Mouse (Mus musculus): Measurements from ENCODE around the gene Slit3.

Slit3 gene

DNA sequence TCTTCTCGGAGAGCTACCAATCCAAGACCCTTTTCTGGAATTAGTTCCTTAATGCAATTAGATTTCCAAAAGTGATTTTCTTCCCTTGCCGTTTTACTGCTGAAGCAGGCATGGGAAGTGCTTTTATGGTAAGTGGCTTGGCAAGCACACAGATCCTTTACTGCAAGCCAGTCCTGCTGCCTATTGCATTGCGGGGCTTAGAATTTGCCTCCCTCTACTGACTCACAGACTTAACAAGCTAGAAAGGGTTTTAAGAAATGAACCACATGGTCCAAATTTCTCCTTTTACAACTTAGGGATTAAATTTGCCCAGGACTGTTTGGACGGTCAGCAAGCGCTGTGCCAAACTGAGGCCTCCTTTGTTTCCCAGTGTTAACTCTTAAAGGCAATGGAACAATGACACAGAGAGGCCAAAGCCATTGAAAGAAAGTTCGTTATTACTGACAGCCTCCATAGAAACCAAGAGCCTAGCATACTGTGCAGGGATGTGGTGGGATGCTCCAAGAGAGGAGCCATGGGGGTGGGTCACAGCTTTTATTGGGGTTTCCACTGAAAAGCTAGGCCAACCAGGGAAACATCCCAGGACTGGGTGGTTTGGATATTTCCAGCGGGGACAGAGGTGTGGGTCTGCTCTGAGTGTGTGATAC is 406.9 kb downstream of the Slit3 start:
- no peak for DNase-seq (ENCODE audit: low read depth)

DNA sequence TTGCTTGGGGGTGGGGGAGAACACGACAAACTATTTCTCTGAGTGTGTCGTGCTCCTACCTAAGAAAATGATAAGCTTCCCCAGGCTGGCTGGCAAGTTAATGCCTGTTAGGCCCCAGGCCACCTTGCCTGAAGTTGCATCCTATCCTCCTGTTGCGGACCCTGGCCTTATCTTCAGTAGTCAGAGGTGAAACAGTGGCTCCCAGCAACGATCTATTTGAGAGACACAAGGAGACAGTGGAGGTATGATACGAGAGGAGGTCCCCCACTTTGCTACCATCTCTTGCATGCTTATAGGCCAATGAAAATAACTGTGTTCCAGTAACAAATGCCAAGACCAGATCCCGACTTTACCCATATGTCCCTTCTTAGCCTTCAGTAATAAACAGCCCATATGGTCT is 414.0 kb downstream of the Slit3 start:
- no peak for DNase-seq (ENCODE audit: low read depth)

DNA sequence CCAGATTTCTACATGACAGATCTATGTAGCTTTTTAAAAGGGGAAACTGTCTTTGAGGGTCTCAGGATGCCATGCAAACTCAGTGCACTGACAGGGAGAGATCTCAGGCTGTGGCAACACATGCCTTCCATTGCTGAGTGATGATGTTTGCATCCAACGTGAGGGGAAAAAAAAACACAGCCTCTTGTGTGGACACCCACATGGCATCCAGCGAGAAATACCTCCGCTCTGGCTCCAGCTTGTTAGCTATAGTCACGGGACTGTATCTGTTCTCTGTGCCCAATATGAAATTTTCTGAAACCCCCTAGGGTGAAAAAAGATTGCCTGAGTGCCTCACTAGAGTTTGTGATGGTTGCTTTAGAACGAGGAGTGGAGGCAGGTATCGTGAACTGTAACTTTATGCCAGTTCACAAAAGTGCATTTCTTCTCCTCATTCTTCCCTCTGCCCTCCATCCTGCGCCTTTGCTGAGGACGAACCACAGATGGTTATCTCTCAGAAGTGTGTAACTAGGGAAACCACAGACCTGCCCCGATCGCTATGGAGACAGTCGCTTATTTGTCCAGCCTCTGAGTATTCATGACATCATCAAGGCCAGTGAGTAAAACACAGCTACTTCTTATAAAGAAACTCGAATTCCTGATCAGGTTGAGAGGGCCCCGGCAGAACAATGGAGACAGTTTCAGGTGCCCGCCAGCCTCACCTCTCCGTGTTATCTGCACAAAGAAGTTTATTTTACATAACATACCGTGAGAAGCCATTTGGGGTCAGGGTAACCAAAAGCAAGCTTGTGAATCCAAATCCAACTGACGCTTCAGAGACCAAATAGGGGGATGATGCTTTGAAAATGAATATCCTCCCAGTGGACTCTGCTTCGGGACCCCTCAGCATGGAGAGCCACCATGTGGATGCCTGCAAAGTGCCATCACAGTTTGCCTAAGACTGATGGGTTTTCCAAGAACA is 416.4 kb downstream of the Slit3 start:
- no peak for DNase-seq (ENCODE audit: low read depth)

GRCm38 (mm10) chr11:35542731-35543130 is 421.7 kb downstream of the Slit3 start:
- no peak for DNase-seq (ENCODE audit: low read depth)

- DNase-seq (ENCODE audit: low read depth): no peak
Observed at GRCm38 (mm10) chr11:35544112-35545064, 423.4 kb downstream of the Slit3 start.

GRCm38 (mm10) chr11:35546081-35546822 is 425.2 kb downstream of the Slit3 start:
- no peak for DNase-seq (ENCODE audit: low read depth)

GRCm38 (mm10) chr11:35550036-35550435 is 429.0 kb downstream of the Slit3 start:
- DNase-seq (ENCODE audit: low read depth): no peak

- DNase-seq (ENCODE audit: low read depth): no peak
Observed at GRCm38 (mm10) chr11:35556192-35556591, 435.2 kb downstream of the Slit3 start.

DNA sequence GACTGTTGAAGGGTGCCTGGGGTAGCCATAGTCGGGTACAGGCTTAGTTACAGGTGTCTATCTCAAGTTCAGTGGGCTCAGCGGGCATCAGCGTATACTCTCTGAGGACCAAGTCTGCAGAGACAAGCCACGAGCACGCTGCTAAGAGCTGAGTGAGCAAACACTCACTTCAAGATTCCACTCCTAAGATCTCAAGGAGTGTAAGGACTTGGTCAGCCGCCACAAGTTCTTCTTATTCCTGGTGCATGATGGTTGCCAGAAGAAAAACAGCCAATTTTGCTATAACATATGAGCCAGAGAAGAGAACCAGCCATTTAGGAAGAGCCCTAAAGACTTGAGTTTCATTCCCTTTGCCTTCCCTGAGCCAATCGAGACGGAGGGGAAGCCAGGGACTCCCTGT is 436.5 kb downstream of the Slit3 start:
- no peak for DNase-seq (ENCODE audit: low read depth)

- no peak for DNase-seq (ENCODE audit: low read depth)
Observed at GRCm38 (mm10) chr11:35558311-35558710, 437.3 kb downstream of the Slit3 start.

GRCm38 (mm10) chr11:35559386-35559785 is 438.4 kb downstream of the Slit3 start:
- DNase-seq (ENCODE audit: low read depth): no peak

DNA sequence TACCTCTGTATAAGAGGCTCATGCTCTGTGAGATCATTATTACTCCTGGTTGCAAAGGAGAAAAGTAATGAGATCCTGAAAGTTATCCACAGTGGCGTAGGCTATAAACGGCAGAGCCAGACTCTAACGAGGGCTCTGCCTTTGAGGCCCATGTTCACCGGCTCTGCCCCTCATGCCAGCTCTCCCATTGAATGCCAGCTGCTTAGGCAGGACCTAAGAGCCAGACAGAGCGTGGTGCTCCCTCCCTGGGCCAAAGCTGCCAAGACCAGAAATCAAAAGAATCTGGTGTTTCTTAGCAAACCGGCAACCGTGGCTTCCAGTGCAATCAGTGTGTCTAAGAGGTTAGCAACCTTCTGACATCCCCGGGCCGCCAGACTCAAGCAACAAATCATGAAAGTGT is 440.7 kb downstream of the Slit3 start:
- no peak for DNase-seq (ENCODE audit: low read depth)

GRCm38 (mm10) chr11:35565322-35565721 is 444.3 kb downstream of the Slit3 start:
- DNase-seq (ENCODE audit: low read depth): no peak

GRCm38 (mm10) chr11:35566686-35567085 is 445.7 kb downstream of the Slit3 start:
- DNase-seq (ENCODE audit: low read depth): no peak

GRCm38 (mm10) chr11:35569126-35569916 is 448.3 kb downstream of the Slit3 start:
- DNase-seq (ENCODE audit: low read depth): no peak

DNA sequence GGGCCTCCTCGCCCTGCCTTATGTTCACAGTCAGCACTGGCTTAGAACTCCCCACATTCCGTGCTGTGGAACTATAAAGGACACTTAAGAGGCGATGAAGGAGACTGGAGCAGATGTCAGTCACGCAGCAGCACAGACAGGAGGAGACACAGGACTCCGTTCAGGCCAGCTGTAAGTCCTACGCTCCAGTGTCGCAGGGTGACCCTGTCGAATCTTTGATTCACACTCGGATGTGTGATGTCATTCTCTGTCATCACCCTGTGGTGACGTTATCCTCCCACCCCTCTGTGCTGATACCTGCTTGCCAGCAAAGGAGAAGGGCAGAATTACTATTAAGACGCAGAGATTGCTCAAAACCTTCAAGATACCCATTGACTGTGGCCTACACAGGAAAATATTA is 448.9 kb downstream of the Slit3 start:
- no peak for DNase-seq (ENCODE audit: low read depth)

DNA sequence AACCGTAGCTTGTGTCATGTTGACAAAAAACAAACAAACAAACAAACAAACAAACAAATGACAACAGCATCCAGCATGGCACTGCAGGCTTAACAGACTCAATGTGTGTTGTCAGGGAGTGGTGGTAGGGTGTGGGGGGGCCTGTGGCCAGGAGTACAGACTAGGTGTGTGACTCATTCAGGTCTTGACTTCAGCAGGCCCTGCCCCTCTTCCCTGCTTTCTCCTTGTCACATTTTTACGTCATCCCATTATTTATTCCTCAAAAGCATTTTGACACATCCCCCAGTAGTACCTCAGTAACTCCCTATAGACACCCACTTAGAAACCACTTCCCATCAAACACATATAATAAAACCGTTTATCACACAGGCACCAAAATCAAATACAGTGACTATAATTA is 450.9 kb downstream of the Slit3 start:
- no peak for DNase-seq (ENCODE audit: low read depth)

DNA sequence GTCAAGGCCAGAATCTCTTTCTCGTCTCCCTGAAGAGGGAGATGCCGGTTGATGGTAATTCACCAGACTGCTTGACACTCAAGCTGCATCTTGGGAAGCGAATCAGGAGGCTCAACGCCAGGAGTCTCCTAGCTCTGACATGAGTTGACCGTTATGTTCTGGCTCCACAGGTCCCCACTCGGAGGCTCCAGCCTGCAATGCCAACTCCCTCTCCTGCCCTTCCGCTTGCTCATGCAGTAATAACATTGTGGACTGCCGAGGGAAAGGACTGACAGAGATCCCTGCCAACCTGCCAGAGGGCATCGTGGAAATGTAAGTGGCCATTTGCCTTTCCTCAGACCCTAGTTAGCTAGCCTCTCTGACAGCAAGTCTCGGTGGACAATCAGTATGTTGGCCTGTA is 457.8 kb downstream of the Slit3 start:
- no peak for DNase-seq (ENCODE audit: low read depth)

DNA sequence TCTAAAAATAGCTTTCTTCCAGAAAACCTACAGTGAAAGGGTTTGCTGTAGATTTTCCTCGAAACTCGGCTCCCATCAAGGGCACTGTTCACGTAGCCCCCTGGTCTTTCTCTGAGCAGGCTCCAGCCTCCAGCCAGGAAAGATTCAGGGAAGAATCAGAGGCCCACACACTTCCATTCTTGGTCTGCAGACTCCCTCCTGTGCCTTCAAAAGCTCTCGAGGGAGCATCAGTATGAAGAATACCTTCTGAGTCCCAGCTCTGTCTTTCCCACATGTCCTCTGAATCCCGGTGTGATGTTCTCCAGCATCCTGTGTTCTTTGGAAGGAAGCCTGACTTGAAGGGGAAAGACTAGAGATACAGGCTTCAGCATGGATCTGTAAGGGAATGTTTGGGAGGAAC is 461.6 kb downstream of the Slit3 start:
- DNase-seq (ENCODE audit: low read depth): no peak

DNA sequence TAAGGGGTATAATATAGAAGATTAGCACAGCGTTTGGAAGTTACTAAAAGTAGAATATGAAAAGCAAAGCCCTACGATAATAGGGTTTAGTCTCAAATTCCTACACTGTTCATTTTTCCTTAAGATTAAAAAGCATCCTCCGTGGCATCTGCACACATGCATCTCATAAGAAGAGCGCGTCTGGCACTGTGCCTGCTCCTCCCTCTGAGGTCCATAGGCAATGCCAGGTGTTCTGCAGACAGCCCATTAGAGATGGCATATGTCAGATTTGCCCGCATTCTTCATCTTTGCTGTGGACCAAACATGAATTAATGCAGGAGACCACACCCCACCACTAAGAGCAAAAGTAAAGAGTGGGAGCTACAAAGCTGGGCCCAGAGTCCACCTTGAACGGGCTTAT is 462.6 kb downstream of the Slit3 start:
- DNase-seq (ENCODE audit: low read depth): no peak

Measured in c-Kit-positive CD71-positive TER-119-negative erythroid progenitor cells, embryonic 14.5 days (primary cell).